Mouse (Mus musculus): ENCODE results near the gene Abcf1.

Abcf1 gene

DNA sequence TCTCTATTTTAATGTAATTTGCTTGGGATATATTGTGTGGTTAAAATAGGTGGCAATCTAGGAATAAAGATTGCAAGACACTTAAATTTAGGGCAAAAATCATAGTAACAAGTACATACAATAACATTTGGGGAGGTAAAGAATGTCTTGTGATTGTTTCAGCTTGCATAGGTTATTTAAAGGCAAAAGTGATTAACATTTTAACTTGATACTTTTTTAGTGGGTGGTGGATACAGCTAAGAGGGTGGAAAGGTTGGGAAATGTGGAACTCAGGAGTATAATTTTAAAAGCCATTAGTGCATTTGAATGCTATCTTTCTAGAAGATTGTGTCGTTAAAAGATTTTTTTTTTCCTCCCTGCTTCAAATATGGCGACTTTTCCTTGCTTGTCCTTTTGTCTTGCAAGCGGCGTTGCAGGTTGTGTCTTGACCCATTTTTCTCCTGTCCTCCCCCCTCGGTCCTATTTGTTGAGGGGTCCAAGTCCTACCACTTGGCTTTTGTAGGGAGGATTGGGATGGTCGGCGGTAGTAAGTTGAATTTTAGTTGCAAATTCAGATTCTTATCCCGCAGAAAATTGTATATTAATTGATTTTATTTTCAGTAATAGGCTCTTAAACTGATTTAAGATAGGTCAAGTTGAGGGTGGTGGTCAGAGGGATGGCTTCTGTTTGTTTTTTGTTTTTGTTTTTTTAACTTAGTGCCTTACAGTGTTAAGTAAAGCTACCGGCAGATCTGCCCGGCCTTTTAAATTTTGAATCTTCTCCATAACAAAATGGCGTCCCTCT lies 51.1 kb downstream of the Abcf1 start:
- DNase-seq, result peak; percentile 53

GRCm38 (mm10) chr17:35917463-35918251 lies 51.9 kb downstream of the Abcf1 start:
- DNase-seq, result peak; percentile 54

DNA sequence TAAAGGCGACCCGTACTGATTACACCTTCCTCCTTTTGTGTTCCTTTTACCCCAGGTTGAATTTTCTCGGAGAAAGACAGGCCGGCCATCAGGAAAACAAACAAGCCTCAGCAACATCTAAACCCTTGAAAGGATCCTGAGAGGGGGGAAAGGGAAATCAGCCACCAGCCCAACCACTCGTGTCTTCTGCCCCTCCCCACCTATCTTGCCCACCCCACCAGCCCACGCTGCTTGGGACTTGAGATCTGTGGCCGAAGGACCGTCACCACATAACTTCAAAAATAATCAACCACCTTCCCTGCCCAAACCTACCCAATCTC lies 52.5 kb downstream of the Abcf1 start:
- no peak for DNase-seq

DNA sequence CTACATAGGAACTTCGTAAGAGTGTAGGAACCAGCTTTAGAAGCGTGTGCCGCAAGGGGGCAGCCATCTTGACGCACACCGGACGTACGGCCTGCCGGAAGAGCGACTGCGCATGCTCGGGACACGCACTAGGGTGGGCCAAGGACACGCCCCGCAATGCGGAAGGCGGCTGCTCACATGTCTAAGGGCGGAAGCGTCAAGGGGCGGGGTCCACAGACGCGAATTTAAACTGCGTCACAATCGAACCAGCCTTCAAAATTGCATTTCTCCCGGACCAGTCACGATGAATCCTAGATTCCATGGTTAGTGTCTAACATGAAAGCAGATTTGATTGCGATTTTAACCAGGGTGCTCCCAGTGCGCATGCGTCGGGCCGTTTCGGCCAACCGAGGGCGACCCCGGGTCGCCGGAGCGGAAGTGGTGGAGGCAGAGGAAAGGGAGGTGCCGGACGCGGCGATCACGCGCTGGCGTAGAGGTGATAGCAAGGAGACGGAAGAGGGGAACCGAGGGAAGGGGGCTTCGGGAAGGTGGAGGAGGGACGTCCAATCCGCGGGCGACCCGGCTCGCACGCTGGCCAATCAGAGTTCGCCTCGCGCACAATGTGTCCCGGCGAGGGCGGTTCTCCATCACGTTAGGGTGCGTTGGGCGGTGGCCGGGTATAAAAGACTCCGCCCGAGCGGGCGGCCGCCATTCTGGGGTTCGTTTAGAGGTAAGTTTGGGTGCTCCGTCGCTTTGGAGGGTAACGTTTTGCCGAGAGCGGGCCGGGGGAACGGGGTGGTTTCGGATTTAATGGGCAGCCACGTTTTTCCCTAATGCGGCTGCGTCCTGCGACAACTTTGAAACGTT lies 53.0 kb downstream of the Abcf1 start, which contains the start of the genes Mrps18b and Ppp1r10:
Mrps18b (minus strand) TSS at position 93 of the 846 bp plus-strand sequence.
Ppp1r10 (plus strand) TSS at position 138 of the 846 bp plus-strand sequence.
- DNase-seq, result peak; percentile 99

- DNase-seq, result no peak
Observed at GRCm38 (mm10) chr17:35915538-35916296, 53.8 kb downstream of the Abcf1 start.

DNA sequence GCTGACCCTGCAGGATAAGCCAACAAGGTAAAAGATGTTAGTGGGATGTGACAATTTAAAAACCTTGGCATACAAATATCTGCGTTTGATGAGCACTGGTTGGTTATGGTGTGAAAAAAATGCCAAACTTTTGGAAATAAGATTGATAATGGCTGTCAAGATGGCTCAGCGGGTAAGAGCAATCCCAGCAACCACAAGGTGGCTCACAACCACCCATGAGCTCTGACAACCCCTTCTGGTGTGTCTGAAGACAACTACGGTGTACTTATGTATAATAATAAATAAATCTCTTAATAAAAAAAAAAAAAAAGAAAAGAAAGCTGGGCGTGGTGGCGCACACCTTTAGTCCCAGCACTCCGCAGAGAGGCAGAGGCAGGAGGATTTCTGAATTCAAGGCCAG lies 54.6 kb downstream of the Abcf1 start:
- no peak for DNase-seq

- DNase-seq, result peak; percentile 97
Observed at GRCm38 (mm10) chr17:35909919-35910369, 59.6 kb downstream of the Abcf1 start, which contains the start of gene Atat1. Gene Atat1, minus strand, starts transcription at chr17:35910075.

DNA sequence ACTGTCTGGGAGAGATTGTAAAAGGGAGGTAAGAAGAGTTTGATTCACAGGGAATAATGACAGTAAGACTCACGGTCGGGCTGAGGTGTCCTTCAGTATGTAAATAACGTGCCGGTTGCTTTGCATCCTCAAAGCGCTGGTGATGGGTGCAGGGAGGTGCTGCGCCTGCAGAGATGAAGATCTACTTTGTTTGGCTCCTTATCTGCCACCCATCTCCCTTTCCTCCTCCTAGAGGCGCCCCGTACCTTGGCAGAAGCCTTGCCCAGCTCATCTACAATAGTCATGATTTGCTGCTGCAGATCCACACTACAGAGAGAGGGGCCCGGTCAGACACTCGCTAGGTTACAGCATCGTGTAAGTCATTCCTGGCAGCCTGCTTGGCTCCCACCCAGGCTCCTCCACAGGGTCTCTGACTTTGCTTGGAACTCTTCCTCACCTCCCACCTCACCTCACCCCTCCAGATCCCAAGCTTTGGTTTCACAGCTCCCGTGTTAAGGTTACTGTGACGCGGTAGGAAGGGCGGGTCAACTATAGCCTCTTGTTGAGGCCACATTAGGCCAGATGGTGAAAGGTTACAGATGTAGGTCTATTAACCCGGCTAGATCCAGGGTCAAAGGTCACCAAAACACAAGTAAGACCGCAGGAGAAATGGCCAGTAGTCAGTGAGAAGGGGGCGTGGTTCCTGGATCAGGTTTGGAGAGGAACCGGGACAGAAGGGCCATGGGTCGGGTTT lies 60.2 kb downstream of the Abcf1 start:
- DNase-seq, result no peak

DNA sequence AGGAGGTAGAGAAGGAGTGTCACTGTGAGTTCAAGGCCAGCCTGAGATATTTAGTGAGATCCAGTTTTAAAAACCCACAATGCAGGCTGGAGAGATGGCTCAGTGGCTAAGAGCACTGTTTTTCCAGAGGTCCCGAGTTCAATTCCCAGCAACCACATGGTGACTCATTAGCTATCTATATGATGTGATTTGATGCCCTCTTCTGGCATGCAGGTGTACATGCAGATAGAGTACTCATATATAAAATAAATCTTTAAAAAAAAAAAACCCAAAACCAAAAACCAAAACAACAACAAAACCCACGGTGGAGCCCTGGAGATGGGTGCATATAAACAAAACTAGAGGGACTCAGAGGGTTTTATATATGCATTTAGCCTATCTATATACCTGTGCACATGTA lies 62.0 kb downstream of the Abcf1 start:
- no peak for DNase-seq
